Mouse (Mus musculus): ENCODE results near the gene Rhox3a. TPM values are rescaled to one million over a fixed set of nuclear protein-coding genes. Genes with fewer than 3 reads are reported as not detected.
"Not testable (repeated sequence)": the region's sequence is repeated elsewhere in the genome, so short reads cannot be mapped to it uniquely, and the experiment has no call there.

The Rhox3a gene
- polyA plus RNA-seq (2014; fragmentation: Nextera tagmentation; extraction: Ambion mirVana) = not detected in 2 replicates

- DNase-seq (ENCODE audit: low spot score); H3K9me3 ChIP-seq (ENCODE audit: control insufficient read depth, low read length); H3K9ac ChIP-seq (ENCODE audit: low read depth, low read length); H3K4me3 ChIP-seq (ENCODE audit: low read depth, low read length); H3K4me2 ChIP-seq (ENCODE audit: low read depth, low read length); H3K4me1 ChIP-seq (ENCODE audit: control insufficient read depth, insufficient read depth, low read length); H3K36me3 ChIP-seq (ENCODE audit: control insufficient read depth, insufficient read depth, low read length); ATAC-seq (ENCODE audit: low read depth); H3K27me3 ChIP-seq (replicated peaks; ENCODE audit: control insufficient read depth, insufficient read depth, low read length); H3K27ac ChIP-seq (replicated peaks; ENCODE audit: low read depth, low read length): not testable (repeated sequence)
- WGBS = no CpG with 5 or more reads among the region's 3 CpGs
Observed at GRCm38 (mm10) chrX:37249619-37250018, at the start of gene Rhox3a. Rhox3a (plus strand) TSS chrX:37249919.

- 86% methylated on average over 10 of the region's 10 CpGs for WGBS
- ATAC-seq (ENCODE audit: low read depth) = no peak
Observed at GRCm38 (mm10) chrX:37210941-37211340, 38.8 kb upstream of the Rhox3a start, which contains the start of gene Gm9. Gm9 (minus strand) TSS chrX:37211041.

DNA sequence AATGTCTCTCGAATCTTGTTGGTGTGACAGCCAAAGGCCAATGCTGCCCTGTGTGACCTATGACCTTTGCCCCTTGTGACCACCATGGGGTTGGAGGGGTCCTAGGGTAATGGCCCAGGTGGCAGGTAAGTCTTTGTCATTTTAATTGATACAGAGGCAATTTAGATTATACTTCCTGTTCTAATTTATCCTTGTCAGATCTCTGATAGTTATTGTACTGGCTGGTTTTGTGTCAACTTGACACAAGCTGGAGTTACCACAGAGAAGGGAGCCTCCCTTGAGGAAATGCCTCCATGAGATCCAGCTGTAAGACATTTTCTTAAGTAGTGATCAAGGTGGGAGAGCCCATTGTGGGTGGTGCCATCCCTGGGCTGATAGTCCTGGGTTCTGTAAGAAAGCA, 27.6 kb upstream of the Rhox3a start, which contains the start of gene Rhox1:
Rhox1 (minus strand) TSS at position 101 of the 400 bp plus-strand sequence.
- not testable (repeated sequence) for H3K27ac ChIP-seq (replicated peaks; ENCODE audit: low read depth, low read length); H3K4me2 ChIP-seq (ENCODE audit: low read depth, low read length); H3K9ac ChIP-seq (ENCODE audit: low read depth, low read length); ATAC-seq (ENCODE audit: low read depth); H3K9me3 ChIP-seq (ENCODE audit: control insufficient read depth, low read length); H3K27me3 ChIP-seq (replicated peaks; ENCODE audit: control insufficient read depth, insufficient read depth, low read length); H3K36me3 ChIP-seq (ENCODE audit: control insufficient read depth, insufficient read depth, low read length); H3K4me1 ChIP-seq (ENCODE audit: control insufficient read depth, insufficient read depth, low read length); DNase-seq (ENCODE audit: low spot score); H3K4me3 ChIP-seq (ENCODE audit: low read depth, low read length)
- WGBS = 56% methylated on average over 1 of the region's 1 CpGs

More at GRCm38 (mm10) chrX:37210941-37211340, 38.8 kb upstream of the Rhox3a start, which contains the start of gene Gm9:
- Histone ChIP-seq H3K27me3 (replicated peaks; ENCODE audit: control insufficient read depth, insufficient read depth, low read length) (no peaks in the 10 kb centered on the region), H3K9ac (ENCODE audit: low read depth, low read length) (no peak within 1 kb of the TSS), H3K36me3 (ENCODE audit: control insufficient read depth, insufficient read depth, low read length) (no peaks in the 10 kb centered on the region), H3K9me3 (ENCODE audit: control insufficient read depth, low read length) (no peaks in the 10 kb centered on the region), H3K4me3 (ENCODE audit: low read depth, low read length) (no peak within 1 kb of the TSS), H3K27ac (replicated peaks; ENCODE audit: low read depth, low read length) (no peak within 1 kb of the TSS), H3K4me2 (ENCODE audit: low read depth, low read length) (no peak within 1 kb of the TSS), H3K4me1 (ENCODE audit: control insufficient read depth, insufficient read depth, low read length) (no peaks in the 10 kb centered on the region)
- DNase-seq (ENCODE audit: low spot score) = no peak

GRCm38 (mm10) chrX:37244676-37245075, 5.0 kb upstream of the Rhox3a start, which contains the start of gene Rhox2a:
Rhox2a (plus strand) TSS chrX:37244976.
- not testable (repeated sequence) for H3K9ac ChIP-seq (ENCODE audit: low read depth, low read length); H3K36me3 ChIP-seq (ENCODE audit: control insufficient read depth, insufficient read depth, low read length); H3K4me2 ChIP-seq (ENCODE audit: low read depth, low read length); DNase-seq (ENCODE audit: low spot score); H3K27me3 ChIP-seq (replicated peaks; ENCODE audit: control insufficient read depth, insufficient read depth, low read length); H3K9me3 ChIP-seq (ENCODE audit: control insufficient read depth, low read length); H3K27ac ChIP-seq (replicated peaks; ENCODE audit: low read depth, low read length); H3K4me1 ChIP-seq (ENCODE audit: control insufficient read depth, insufficient read depth, low read length); H3K4me3 ChIP-seq (ENCODE audit: low read depth, low read length); ATAC-seq (ENCODE audit: low read depth)
- WGBS = no CpG with 5 or more reads among the region's 9 CpGs

- H3K27me3 ChIP-seq (replicated peaks; ENCODE audit: control insufficient read depth, insufficient read depth, low read length); H3K9ac ChIP-seq (ENCODE audit: low read depth, low read length); H3K4me2 ChIP-seq (ENCODE audit: low read depth, low read length); H3K27ac ChIP-seq (replicated peaks; ENCODE audit: low read depth, low read length); H3K9me3 ChIP-seq (ENCODE audit: control insufficient read depth, low read length); DNase-seq (ENCODE audit: low spot score); H3K36me3 ChIP-seq (ENCODE audit: control insufficient read depth, insufficient read depth, low read length); ATAC-seq (ENCODE audit: low read depth); H3K4me3 ChIP-seq (ENCODE audit: low read depth, low read length); H3K4me1 ChIP-seq (ENCODE audit: control insufficient read depth, insufficient read depth, low read length): not testable (repeated sequence)
- no CpG with 5 or more reads among the region's 19 CpGs for WGBS
Observed at GRCm38 (mm10) chrX:37265038-37265437, 15.3 kb downstream of the Rhox3a start, which contains the start of gene Rhox4a. Rhox4a (plus strand) TSS chrX:37265338.

Other genes with a start within 250 kb of the Rhox3a start
- gene Sowahd, start 201.1 kb upstream of the Rhox3a start, polyA plus RNA-seq (2014; fragmentation: Nextera tagmentation; extraction: Ambion mirVana) = 0.30 and 0.35 TPM in 2 replicates
- 616 and 763 TPM in 2 replicates for gene Rpl39, start 164.5 kb upstream of the Rhox3a start, polyA plus RNA-seq (2014; fragmentation: Nextera tagmentation; extraction: Ambion mirVana)
- gene Upf3b, start 139.6 kb upstream of the Rhox3a start, polyA plus RNA-seq (2014; fragmentation: Nextera tagmentation; extraction: Ambion mirVana) = 12.2 and 13.4 TPM in 2 replicates
- 12.6 and 13.2 TPM in 2 replicates for gene Nkap, start 123.1 kb upstream of the Rhox3a start, polyA plus RNA-seq (2014; fragmentation: Nextera tagmentation; extraction: Ambion mirVana)
- gene Akap14, start 81.1 kb upstream of the Rhox3a start, polyA plus RNA-seq (2014; fragmentation: Nextera tagmentation; extraction: Ambion mirVana) = 0.26 and 0.82 TPM in 2 replicates
- gene Ndufa1, start 58.8 kb upstream of the Rhox3a start, polyA plus RNA-seq (2014; fragmentation: Nextera tagmentation; extraction: Ambion mirVana) = 469 and 531 TPM in 2 replicates
- gene Rnf113a1, start 58.7 kb upstream of the Rhox3a start, polyA plus RNA-seq (2014; fragmentation: Nextera tagmentation; extraction: Ambion mirVana) = 8.8 and 9.9 TPM in 2 replicates
- not detected in 2 replicates for gene Gm9, start 38.9 kb upstream of the Rhox3a start, polyA plus RNA-seq (2014; fragmentation: Nextera tagmentation; extraction: Ambion mirVana)
- gene Rhox1, start 27.7 kb upstream of the Rhox3a start, polyA plus RNA-seq (2014; fragmentation: Nextera tagmentation; extraction: Ambion mirVana) = not detected in 2 replicates
- gene Rhox2a, start 4.9 kb upstream of the Rhox3a start, polyA plus RNA-seq (2014; fragmentation: Nextera tagmentation; extraction: Ambion mirVana) = not detected in 2 replicates
- not detected in 2 replicates for gene Rhox4a, start 15.4 kb downstream of the Rhox3a start, polyA plus RNA-seq (2014; fragmentation: Nextera tagmentation; extraction: Ambion mirVana)
- gene Rhox3a2, start 130.1 kb downstream of the Rhox3a start, polyA plus RNA-seq (2014; fragmentation: Nextera tagmentation; extraction: Ambion mirVana) = not detected in 2 replicates
- 0.81 and 1.0 TPM in 2 replicates for gene Rhox4a2, start 140.9 kb downstream of the Rhox3a start, polyA plus RNA-seq (2014; fragmentation: Nextera tagmentation; extraction: Ambion mirVana)
- gene Rhox2b, start 162.1 kb downstream of the Rhox3a start, polyA plus RNA-seq (2014; fragmentation: Nextera tagmentation; extraction: Ambion mirVana) = not detected in 2 replicates
- 0.40 and 0.68 TPM in 2 replicates for gene Rhox4b, start 182.6 kb downstream of the Rhox3a start, polyA plus RNA-seq (2014; fragmentation: Nextera tagmentation; extraction: Ambion mirVana)
- 0.73 TPM in 1 of 2 replicates, not detected in the other for gene Rhox2c, start 203.8 kb downstream of the Rhox3a start, polyA plus RNA-seq (2014; fragmentation: Nextera tagmentation; extraction: Ambion mirVana)
- gene Rhox3c, start 208.7 kb downstream of the Rhox3a start, polyA plus RNA-seq (2014; fragmentation: Nextera tagmentation; extraction: Ambion mirVana) = 0.22 TPM in 1 of 2 replicates, not detected in the other
- gene Rhox4c, start 230.4 kb downstream of the Rhox3a start, polyA plus RNA-seq (2014; fragmentation: Nextera tagmentation; extraction: Ambion mirVana) = not detected in 2 replicates
- gene Rhox2d, start 243.5 kb downstream of the Rhox3a start, polyA plus RNA-seq (2014; fragmentation: Nextera tagmentation; extraction: Ambion mirVana) = not detected in 2 replicates

Data from embryonic facial prominence, embryonic 14.5 days (tissue).